Mouse (Mus musculus): ENCODE data around the gene Rab11fip4.
"Not testable (repeated sequence)": the region's sequence is repeated elsewhere in the genome, so short reads cannot be mapped to it uniquely, and the experiment has no call there.

The Rab11fip4 gene

DNA sequence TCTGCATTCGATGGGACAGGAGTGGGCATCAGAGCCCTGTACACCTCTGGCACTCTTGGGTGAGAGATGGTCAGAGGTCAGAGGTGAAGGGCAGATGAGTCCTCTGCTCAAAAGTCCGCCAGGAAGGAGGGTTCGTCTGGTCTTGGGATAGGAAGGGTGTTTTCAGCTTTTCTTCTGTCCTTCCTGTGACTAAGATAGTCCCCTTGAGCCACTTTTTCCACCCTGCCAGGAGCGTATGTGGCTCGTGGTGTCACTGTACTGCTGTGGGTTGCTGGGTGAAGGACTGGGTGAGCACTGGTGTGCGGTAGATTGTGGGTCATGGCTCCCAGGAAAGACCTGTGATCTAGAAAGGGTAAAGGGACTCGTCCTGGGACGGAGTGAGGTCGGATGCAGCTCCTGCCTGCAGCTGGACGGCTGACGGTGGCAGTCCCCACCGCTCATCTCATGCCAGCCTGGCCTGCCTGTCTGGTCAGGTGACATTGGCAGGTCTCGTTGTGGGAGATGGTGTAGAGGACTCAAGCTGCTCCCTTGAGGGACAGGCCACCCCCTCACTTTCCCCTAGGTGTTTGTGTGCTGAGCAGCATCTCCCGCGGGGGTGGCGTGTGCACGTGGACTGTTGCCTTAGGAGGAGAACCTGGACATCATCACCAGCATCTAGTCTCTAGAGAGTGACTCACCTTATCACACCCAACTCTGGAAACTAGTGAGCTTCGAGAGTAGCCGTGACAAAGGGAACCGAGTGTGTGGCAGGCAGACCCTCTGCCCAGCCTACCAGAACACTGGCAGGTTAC is 87.5 kb downstream of the Rab11fip4 start:
- DNase-seq (ENCODE audit: low read depth, low spot score): no peak

GRCm38 (mm10) chr11:79679929-79680328 is 88.9 kb downstream of the Rab11fip4 start:
- no peak for DNase-seq (ENCODE audit: low read depth, low spot score)

GRCm38 (mm10) chr11:79680559-79680958 is 89.5 kb downstream of the Rab11fip4 start:
- DNase-seq (ENCODE audit: low read depth, low spot score): no peak

DNA sequence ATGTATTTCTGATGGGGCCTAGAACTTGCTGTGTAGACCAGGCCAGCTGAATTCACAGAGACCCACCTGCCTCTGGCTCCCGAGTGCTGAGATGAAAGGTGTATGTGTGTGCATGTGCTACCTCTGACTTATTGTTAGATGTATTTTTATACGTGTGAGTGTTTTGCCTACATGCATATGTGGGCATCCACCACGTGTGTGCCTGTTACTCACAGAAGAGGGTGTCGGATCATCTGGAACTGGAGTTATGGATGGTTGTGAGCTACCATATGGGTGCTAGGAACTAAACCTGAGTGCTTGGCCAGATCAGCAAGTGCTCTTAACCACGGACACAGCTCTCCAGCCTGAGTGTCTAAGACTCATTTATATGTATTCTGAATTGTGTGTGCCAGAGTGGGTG is 90.2 kb downstream of the Rab11fip4 start:
- no peak for DNase-seq (ENCODE audit: low read depth, low spot score)

DNA sequence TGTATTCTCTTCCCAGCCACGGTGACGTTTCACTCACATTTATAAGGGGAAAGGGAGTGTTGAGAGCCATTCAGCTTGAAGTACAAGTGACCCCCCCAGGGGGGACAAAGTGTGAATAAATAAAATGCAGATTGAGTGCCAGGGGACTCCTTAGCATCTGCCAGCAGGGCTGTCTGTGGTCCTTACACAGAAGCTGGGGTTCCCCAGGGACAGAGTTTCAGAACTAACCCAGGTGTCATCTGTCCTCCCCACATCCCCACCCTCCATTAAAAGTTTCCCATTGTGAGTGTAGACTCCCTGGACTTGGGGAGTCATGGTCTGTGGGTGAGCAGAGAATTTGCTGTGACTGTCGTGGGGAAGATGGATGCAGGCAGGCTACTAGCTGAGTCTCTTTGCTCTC is 90.8 kb downstream of the Rab11fip4 start:
- no peak for DNase-seq (ENCODE audit: low read depth, low spot score)

DNA sequence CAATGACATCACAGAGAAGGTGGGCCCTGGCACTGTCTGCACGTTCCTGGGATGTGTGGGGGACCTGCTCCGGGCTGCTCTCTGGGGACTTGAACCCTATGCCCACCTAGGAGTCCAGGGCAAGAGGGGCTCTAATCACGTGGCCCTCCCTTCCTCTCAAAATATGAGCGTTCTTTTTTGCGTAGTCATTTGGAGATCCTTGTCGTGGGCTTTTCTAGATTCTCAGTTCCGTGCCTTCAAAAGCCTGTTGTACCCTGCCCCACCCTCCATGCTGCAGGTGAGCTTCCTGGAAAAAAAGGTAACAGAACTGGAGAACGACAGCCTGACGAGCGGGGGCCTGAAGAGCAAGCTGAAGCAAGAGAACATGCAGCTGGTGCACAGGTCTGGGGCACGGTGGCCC is 94.1 kb downstream of the Rab11fip4 start:
- DNase-seq (ENCODE audit: low read depth, low spot score): no peak

DNA sequence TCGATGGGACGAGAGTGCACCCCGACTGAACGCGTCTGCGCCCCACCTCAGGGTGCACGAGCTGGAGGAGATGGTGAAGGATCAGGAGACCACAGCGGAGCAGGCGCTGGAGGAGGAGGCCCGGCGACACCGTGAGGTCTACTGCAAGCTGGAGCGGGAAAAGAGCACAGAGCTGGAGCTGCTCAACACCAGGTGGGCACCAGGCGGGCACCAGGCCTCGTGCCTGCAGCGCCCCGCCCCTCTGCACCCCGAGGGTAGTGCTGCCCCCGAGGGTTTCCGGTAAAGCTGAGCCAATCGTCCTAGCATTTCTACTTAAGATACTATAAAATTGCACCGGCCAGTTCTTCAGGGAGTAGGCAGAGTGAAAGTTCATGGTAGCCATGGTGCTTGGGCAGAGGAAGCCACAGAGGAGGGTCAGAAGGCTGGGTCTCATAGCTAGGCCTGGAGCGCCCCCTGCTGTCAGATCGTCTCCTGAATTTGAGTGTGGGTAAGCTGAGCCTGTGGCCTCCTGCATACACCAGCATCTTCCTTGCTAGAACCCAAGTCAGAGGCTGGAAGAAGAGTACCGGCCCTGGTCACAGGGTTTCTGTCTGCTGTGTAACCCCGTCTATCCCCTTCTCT is 95.6 kb downstream of the Rab11fip4 start:
- peak; percentile 93 for DNase-seq (ENCODE audit: low read depth, low spot score)

DNA sequence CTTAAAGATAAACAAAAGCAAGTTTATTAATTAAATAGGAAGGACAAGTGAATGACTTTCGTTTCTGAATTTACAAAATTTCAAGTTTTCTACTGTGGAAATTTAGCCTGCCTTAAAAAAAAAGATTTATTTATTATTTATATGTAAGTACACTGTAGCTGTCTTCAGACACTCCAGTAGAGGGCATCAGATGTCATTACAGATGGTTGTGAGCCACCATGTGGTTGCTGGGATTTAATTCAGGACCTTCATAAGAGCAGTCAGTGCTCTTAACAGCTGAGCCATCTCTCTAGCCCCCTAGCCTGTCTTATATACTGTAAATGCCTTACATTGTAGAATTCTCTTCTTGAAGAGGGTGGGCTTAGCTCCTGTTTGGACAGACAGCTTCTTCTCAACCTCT is 98.9 kb downstream of the Rab11fip4 start:
- DNase-seq (ENCODE audit: low read depth, low spot score): no peak

GRCm38 (mm10) chr11:79691513-79691912 is 100.5 kb downstream of the Rab11fip4 start:
- DNase-seq (ENCODE audit: low read depth, low spot score): no peak

GRCm38 (mm10) chr11:79696390-79697307 is 105.6 kb downstream of the Rab11fip4 start:
- DNase-seq (ENCODE audit: low read depth, low spot score): no peak

- no peak for DNase-seq (ENCODE audit: low read depth, low spot score)
These were observed 107.1 kb downstream of the Rab11fip4 start for GRCm38 (mm10) chr11:79698071-79698470.

GRCm38 (mm10) chr11:79698542-79698941 is 107.5 kb downstream of the Rab11fip4 start:
- DNase-seq (ENCODE audit: low read depth, low spot score): not testable (repeated sequence)

GRCm38 (mm10) chr11:79701466-79701865 is 110.5 kb downstream of the Rab11fip4 start:
- DNase-seq (ENCODE audit: low read depth, low spot score): no peak

DNA sequence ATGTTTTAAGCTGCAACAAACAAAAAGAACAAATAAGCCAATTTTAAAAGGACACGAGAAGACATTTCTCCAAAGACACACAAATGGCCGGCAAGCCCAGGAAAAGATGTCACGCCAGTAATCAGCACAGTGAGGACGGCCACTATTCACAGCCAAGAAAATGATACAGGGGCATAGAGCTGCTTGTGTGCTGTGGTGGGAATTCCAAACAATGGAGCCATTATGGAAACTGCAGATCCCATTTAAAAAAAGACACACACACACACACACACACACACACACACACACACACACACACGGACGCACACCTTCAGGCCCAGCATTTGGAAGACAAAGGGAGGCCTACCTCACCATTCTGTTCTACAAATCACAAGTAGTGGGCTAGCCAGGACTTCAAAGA is 111.1 kb downstream of the Rab11fip4 start:
- DNase-seq (ENCODE audit: low read depth, low spot score): no peak

GRCm38 (mm10) chr11:79703452-79703851 is 112.4 kb downstream of the Rab11fip4 start:
- peak; percentile 83 for DNase-seq (ENCODE audit: low read depth, low spot score)

DNA sequence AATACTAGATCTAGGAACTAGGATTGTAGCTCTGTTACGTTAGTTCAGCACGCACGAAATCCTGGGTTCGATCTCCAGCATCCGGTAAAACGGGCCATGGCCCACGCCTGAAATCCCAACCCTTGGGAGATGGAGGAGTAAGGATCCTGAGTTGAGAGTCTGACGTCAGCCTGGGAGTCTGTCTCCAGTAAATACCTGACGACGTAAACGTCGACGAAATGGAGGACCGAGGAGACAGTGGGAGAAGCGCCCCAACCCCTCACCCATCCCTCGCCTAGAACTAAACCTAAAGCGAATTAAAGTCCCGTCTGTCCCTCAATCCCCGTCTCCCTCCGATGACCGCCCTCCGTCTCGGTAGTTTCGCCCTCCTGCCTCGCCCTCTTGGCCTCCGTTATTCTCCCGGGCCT is 112.9 kb downstream of the Rab11fip4 start:
- peak; percentile 70 for DNase-seq (ENCODE audit: low read depth, low spot score)

- DNase-seq (ENCODE audit: low read depth, low spot score): peak; percentile 96
These were observed 113.5 kb downstream of the Rab11fip4 start for GRCm38 (mm10) chr11:79704318-79705150.

- DNase-seq (ENCODE audit: low read depth, low spot score): no peak
These were observed 116.1 kb downstream of the Rab11fip4 start for GRCm38 (mm10) chr11:79707084-79707483.

DNA sequence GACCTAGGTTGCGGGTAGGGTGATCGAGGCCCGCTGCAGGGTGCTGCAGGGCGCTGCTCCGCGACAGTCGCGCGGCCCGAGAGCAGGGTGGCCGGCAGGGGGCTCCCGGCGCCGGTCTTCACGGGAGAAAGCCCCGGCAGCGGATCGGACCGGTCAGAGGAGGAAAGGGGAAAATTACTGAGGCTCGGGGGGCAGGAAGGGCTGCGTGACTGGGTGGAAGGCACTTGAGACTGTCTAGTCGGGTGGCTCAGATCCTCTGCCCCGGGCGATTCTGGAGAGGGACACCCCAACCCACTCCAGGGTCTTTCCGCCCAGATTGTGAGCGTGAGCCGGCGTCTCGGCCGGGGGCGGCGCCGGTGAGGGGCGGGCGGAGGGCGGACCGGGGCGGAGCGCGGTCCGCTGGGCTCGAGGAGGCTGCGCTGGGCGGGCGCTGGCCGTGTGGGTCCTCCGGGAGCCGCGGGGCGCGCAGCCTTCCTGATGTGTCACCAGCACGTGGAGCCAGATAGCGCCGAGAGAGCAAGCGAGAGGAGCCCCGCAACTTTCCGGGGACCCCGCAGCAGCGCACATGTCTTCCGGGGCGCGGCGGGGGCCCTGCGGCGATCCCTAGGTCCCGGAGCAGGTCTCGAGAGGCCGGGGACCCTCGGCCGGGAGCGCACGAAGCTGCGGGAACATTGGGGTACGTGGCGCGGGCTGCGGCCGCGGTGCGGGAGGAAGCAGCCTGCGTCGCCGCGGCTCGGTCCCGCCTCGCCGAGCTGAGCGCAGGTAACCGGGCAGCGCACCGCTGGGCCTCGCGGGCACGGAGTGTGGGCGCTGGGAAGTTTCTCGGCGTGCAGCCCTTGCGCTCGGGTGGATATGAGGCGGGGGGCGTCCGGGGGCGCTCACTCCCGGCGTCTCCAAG is 120.1 kb downstream of the Rab11fip4 start:
- peak; percentile 77 for DNase-seq (ENCODE audit: low read depth, low spot score)

DNA sequence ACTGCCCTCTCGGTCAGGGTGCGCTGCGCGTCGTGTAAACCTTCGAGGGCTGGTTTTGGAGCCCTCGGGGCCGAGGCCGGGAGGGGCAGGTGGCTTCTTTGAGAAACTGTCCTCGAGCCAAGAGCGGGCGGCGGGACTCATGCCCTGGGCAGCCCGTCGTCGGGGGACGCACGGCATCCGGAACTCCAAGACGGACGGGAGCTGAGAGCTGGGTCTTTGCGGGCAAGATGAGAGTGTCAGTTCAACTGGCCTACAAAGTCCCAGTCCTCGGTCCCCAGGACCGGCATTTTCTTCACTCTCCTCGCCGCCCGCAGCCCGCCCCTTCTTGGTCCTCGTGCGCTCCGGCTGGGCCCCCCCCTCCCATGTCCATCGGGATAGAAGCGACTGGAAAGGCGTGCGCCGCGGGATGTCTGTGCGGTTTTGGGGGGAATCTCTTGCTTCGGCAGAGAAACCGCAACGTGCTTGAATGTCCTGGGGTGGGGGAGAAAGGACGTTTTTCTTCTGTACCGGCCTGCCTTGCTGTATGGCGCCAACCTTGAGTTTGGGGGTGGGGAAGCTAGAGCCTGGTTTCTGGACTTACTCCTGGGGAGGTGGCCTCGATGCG is 120.9 kb downstream of the Rab11fip4 start:
- DNase-seq (ENCODE audit: low read depth, low spot score): peak; percentile 37

Data from CD4-positive, CD25-positive, alpha-beta regulatory T cell, adult 2 months (primary cell).